Mouse (Mus musculus): Measurements from ENCODE around the gene Tmem231.

Tmem231 gene

DNA sequence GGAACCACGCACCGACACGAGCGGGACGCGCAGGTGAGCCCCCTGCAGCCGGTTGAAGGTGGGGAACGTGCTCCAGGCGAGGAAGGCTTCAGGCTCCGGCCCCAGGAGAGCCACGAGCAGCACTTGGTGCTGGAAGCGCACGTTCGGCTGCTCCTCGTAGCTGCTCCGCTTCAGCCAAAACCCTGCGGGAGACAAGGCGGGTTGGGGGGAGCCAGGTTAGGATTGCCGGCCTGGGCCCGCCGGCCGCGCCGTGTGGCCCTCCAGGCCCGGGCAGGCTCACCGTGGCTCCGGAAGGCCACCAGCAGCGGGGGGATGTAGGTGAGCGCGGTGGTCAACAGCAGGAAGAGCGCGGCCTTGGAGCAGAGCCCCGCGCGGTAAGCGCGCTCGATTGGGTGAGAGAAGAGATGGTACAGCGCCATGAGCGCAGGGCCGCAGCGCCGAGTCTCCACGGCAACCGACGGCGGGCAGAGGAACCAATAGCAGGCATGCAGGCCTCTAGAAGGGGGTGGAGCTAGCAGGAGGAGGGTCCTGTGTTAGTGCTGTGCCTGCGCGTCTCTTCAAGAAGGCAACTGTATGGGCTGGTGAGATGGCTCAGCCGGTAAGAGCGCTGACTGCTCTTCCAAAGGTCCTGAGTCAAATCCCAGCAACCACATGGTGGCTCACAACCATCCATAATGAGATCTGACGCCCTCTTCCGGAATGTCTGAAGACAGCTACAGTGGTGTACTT lies at the start of gene Tmem231:
Gene Tmem231, minus strand, starts transcription at position 534 of the 729 bp plus-strand sequence.
- peak; percentile 28 to 59 for DNase-seq (ENCODE audit: low read depth in 1 of 2, low spot score in 2 of 2)

DNA sequence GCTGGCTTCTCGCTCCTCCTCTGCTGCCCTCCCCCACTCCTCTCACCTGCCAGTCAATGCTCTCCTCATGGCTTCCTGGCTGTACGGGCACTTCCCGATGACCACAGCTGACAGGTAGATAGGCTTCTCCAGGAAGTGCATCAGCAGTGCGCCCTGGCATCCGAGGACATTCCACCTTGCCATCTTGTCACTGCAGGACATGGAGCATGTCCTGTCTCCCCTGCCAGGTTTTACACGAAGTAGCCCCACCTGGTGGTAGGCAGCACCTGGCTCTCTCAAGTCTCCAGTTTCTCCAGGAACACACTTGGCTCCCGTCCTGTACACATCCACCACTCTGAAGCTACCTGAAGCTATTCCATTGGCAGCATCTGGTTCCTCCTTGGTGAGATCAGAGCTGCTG lies 48.4 kb upstream of the Tmem231 start:
- DNase-seq (ENCODE audit: low read depth in 1 of 2, low spot score in 2 of 2), result no peak

DNA sequence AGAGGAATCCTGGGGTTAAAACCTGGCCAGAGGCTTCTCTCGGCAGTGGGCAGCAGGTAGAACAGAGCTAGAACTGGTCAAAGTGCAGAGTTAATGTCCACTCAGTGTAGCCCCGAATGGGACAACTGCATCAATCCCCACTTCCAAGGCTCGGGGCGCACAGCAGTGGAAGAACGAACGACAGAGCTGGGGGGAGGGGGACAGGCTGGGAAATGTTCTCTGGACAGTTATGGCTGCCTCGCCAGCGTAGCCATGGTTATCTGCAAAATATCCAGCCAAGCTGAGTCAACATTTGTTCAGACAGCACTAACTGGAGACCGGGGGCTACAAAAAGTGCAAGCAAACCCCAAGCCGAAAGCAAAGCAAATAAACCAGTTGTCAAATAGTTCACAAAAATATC lies 44.5 kb upstream of the Tmem231 start:
- DNase-seq (ENCODE audit: low read depth in 1 of 2, low spot score in 2 of 2), result no peak

DNA sequence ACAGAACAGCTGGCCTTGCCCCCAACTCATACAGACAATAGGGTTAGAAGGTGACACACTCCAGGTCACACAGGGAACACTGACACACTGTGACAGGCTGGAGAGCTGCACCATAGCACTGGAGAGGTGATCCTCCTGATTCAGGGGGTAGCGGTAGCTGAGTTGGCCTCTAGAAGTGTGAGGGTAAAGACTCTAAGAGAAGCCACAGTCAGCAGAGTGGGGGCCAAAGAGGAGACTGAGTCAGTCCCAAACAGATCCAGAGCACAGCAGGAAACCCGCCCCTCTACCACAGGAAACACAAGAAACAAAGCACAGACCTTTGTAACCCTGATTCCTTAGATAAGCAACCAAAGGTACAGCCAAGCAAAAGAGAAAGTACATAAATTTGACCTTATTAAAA lies 42.6 kb upstream of the Tmem231 start:
- no peak for DNase-seq (ENCODE audit: low read depth in 1 of 2, low spot score in 2 of 2)

DNA sequence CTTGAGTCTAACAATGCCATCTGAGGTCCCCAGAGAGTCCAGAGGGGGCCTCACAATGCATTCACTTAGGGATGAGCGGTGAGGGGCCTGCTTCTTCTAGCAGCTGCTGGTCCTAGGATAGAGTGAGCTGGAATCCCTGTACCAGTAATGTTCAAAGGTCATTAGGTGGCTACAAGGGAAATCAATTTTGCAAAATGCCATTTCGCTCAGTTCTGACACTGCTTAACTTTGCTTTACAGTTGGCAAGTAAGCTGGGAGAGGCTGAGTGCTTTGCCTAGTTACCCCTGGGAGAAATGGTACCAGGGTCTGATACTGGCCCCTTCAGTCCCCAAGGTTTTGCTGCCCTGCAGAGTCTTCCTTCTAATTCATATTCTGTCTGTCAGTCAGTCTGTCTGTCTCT lies 42.0 kb upstream of the Tmem231 start:
- no peak for DNase-seq (ENCODE audit: low read depth in 1 of 2, low spot score in 2 of 2)

DNA sequence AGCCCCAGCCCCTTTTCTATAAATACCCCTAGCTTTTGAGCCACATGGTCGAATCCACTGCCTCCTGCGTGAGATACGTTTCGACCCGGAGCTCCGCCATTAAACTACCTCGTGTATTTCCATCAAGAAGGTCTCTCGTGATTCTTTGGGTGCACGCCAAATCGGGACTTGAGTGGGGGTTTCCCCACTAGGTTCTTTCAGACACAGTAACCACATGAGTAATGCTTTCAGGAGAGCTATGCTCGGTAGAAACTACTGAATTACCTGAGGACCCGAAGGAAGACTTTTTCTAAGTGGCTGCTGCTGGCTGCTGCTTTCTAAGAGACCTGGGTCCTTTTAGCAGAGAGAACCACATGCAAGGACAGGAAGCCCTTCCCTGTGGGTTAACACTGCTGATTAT lies 40.5 kb upstream of the Tmem231 start:
- no peak for DNase-seq (ENCODE audit: low read depth in 1 of 2, low spot score in 2 of 2)

DNA sequence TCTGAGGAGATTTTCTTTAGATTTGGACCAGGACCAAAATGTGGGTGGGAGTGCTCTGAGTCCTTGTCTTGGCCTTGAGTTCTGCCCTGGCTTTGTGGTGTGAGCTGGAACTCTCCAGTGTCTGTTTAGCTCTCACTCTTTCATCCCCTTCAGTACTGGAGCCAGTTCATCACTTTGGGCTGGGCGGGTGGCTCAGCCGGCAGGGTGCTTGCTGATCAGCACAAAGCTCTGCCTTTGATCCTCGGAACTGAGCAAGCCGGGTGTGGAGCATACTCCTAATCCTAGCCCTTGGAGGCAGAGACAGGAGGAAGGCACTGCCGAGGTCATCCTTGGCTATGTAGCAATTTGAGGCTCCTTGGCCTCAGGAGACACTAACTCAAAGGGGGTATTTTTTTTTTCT lies 35.3 kb upstream of the Tmem231 start:
- DNase-seq (ENCODE audit: low read depth in 1 of 2, low spot score in 2 of 2), result no peak

DNA sequence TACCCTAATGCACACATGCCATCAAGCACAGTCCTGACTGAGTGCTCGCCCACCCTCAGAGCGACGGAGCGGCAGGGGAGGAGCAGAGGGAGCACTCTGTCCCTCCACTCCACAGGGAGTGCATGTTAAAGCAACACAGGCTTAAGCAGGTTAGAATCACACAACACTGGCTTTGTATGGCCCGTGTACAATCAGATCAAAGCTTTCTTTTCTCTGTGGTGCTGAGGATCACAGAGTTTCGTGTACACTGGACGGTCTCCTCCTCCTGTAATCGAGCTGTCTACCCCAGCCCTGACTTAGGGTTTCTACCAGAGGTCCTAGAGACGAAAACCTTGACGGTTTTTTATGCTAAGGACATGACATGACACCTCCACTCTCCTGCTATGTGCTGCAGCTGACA lies 34.9 kb upstream of the Tmem231 start:
- DNase-seq (ENCODE audit: low read depth in 1 of 2, low spot score in 2 of 2), result no peak

DNA sequence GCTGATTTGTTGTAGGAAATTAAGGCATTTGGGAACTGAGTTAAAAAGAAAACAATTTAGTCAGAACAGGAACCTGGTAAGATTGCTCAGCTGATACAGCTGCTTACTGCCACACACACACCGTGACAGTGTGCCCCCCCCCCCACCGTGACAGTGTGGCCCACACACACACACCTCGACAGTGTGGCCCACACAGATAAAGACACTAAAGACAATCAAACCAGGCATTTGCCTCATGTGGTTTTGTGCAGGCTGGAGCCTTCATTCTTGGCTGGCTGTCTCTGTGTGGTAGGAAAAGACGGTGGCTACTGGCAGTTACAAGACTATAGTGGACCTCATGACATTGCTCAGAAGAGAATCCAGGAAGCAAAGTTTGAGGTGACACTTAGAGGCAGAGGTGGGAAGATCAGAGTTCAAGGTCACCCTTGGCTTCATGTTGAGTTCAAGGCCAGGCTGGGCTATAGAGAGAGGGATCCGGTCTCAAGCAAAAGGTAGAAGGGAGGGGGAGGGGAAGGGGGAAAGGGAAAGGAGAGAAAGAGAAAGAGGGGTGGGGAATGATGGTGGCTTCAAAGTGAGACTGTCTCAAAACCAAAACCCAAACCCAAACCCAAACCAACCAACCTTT lies 33.7 kb upstream of the Tmem231 start:
- no peak for DNase-seq (ENCODE audit: low read depth in 1 of 2, low spot score in 2 of 2)

DNA sequence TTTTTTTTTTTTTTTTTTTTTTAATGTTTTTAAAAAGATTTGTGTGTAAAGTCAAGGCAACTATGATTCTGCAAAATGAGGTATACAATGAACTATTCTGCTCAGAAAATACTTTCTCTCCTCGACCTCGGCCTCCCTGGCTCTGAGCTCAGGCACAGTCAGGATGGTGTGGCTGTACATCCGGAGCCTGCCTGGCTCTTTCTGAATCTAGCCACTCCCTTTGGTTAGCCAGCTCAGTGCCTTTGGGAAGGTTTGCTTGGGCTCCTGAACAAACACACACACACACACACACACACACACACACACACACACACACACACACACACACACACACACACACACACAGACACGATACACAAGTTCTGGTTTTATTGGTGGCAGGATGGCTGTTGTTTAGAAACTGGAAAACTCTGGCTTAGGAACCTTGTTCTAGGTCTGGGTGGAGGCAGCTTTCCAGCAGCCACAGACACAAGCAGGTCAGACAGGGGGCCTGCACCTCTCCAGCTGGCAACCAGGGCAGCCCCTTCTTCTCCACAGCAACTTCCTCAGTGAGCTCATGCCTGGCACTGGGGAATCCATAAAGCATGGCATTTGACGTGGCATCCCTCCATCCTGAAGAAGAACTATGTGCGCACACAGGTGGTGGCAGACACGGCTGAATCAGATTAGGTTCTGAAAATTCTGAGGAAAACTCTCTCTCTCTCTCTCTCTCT lies 31.3 kb upstream of the Tmem231 start:
- no peak for DNase-seq (ENCODE audit: low read depth in 1 of 2, low spot score in 2 of 2)

DNA sequence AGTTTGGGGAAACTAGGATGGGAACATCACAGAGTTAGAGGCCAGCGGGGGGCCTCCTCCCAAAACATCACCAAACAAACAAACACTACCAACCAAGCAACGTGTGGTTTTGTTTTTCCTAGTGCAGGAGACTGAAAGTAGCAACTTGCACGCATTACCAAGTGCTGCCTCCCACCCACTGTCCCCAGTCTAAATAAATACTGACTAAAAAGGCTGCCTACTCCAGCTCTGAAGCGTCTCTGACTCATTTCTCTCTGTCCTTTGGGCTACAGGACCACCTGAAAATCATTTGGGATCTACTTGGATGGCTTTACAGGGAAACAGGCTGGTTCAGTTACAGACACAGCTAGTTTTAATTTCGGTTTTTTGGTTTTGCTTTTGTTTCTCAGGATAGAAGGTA lies 30.7 kb upstream of the Tmem231 start:
- DNase-seq (ENCODE audit: low read depth in 1 of 2, low spot score in 2 of 2), result no peak

DNA sequence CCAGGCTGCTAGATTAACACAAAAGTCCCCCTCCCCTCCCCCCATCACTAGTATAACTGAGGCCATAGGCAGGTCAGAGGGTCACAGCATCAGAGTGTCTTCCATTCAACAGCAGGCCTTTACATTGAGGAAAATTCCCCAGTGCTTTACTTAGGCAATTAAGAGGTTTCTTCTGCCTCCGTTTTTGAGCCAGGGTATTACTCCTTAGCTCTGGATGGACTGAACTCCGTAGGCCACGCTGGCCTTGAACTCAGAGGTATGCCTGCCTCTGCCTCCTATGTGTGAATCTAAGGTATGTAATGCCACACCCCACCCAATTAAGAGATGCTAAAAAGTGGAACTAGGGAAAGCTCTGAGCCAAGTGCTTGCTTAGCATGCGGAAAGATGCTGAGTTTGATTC lies 29.9 kb upstream of the Tmem231 start:
- DNase-seq (ENCODE audit: low read depth in 1 of 2, low spot score in 2 of 2), result no peak

DNA sequence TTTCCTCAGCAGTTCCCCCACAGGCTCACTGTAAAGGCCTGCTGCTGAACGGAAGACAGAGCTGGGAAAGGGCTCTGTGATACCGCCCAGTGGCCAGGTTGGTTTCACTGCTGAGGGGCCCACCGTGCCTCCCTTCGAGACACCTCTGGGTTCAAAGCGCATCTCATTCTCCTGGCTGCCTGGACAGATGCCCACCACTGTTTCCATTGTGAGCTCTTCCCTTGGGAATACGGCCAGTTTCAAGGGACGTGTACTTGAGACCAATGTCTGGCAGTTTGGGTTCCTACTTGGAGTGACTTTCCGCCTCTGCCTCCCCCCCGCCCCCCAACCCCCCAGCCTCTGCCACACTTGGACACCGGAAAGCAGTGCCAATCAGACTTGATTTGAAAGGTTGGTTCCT lies 29.4 kb upstream of the Tmem231 start:
- DNase-seq (ENCODE audit: low read depth in 1 of 2, low spot score in 2 of 2), result no peak

DNA sequence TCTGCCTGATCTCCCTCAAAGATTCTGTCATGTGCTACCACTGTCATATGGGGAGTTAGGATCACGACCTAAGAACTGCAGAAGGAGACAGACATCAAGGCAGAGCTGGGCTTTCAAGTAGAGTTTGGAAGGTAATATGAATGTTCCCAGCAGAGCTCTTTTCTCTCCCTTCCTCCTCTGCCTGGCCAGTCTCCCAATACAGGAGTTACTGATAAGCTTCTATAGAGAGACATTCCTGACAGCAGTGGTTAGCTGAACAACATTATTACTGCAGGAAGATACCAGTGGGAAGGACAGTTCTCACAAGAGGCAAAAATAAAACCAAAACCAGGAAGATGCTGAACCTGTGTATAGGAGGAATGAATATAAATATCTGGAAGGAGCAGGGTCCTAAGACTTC lies 28.9 kb upstream of the Tmem231 start:
- no peak for DNase-seq (ENCODE audit: low read depth in 1 of 2, low spot score in 2 of 2)

DNA sequence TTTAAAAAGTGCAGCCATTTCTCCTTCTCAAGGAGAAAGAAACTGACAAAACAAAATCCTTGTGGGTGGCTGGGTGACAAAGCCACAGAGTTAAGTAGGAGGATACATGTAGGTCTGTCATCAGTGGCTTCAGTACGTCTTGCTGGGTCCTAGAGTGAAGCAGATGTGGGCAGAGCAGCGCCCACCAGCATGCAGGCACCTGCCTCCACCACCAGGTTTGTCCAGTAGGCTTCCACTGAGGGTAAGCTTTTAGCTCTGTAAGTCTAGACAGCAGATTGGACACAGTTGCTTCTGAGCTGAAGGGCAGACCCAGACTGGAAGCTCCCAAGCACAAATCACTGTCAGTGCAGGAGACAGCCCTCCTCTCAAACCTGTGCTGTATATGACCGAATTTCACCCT lies 27.6 kb upstream of the Tmem231 start:
- DNase-seq (ENCODE audit: low read depth in 1 of 2, low spot score in 2 of 2), result no peak

DNA sequence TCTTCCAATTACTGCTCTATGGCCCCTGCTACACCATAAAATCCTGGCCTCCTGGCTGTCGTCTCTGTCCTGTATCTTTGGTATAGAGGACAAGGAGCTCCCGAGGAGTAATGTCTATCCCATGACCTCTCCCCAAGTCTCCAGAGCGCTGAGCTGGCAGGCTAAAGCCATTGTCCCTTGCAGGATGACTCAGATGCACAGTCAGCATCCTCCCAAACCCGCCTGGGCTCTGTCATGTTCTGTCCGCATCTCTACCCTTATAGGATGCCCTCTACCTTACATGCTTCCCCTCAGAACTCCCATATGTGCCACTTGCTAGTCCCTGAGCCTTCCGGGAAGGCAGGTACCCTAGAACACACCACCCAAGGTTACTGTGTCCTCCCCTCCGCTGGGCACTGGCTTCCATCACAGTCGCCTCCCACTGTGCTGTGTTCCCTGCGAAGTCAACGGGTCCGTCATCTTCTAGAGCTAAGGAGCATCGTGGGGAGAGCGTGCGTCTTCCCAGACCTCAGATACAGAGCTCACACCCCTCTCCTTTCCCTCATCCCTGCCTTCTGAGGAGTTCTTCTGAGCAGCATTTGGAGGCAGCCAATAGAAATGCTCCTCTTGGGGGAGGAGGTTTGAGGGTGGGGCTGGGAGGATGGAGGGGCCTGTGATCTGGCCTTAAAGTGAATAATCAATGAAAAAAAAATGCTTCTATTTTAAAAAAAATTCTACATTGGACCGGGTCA lies 27.1 kb upstream of the Tmem231 start:
- DNase-seq (ENCODE audit: low read depth in 1 of 2, low spot score in 2 of 2), result no peak

DNA sequence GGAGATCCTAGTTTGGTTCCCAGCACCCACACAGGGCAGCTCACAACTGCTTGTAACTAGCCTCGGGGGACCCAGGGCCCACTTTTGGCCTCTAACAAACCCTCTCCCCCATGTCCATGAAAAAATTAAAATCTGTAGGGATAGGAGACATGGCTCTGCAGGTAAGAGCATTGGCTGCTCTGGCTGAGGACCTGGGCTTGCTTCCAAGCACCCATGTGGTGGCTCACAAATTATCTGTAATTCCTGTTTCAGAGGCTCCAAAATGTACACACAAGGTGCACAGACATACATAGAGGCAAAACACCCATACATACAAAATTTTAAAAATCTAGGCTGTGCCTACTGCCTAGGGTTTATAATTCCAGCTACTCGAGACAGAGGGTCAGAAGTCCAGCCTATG lies 23.6 kb upstream of the Tmem231 start:
- no peak for DNase-seq (ENCODE audit: low read depth in 1 of 2, low spot score in 2 of 2)

DNA sequence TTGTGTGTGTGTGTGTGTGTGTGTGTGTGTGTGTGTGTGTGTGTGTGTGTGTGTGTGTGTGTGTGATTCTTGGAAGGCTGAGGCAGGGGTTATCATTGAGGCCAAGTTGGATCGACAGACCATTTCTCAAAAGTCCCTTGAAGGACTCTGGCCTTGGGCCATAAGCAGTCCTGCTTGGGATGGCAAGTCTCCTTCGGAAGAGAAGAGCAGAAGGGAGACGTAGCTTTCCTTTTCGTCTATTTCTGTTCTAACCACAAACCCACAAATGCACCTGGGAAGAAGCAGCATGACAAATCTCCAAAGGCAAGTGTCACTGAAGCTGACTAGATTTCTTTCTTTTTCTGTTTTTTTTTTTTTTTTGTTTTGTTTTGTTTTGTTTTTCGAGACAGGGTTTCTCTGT lies 22.2 kb upstream of the Tmem231 start:
- DNase-seq (ENCODE audit: low read depth in 1 of 2, low spot score in 2 of 2), result no peak

DNA sequence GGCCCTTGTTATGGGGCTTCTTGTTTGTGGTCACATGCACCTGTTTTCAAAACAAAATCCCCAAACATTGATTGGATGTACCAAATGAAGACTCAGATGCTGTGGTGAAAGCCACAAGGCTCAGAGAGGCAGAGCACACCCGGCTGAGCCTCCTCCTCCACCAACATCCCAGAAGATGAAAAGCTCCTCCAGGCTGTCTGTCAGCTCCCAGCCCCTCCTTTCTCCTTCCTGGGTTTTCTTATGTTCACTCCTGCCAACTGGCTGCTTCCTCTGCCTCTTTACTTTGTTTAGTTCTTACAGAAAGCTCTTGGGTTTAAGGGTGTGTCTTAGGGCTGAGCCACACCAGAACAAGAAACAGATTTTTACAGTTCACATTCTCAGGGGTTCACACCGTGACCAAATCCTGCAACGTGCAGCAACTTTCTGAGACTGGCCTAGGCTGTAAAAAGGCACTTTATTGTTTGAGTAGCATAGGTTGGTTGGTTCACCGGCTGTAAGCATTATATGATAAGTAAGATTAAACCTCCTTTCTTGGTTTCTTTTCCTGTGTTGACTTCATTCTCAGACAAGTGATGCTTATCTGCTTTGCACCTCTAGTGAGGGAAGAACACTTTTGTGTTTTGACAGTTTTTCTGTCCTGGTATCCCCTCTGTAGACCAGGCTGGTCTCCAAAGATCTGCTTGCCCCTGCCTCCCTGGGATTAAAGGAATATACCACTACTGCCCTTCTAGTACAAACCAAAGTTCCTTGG lies 21.3 kb upstream of the Tmem231 start:
- no peak for DNase-seq (ENCODE audit: low read depth in 1 of 2, low spot score in 2 of 2)

DNA sequence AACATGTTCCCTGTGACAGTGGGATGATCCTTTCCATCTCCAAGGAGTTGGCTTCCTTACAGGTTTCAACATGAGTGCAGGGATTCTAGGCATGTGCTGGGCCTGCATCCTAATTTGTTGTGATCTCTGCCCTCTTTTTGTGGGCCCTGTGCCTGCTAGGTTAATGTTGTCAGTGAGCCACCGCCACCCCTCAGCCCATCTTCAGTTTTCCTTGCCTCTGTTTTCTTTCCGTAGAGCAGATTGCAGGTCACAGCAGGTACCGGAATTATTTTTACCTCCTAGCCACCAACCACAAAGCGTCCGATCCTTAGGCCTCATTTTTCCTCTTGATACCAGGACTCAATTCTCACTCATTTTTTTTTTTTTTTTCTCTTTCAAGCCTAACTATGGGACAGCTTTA lies 18.3 kb upstream of the Tmem231 start:
- DNase-seq (ENCODE audit: low read depth in 1 of 2, low spot score in 2 of 2), result no peak

DNA sequence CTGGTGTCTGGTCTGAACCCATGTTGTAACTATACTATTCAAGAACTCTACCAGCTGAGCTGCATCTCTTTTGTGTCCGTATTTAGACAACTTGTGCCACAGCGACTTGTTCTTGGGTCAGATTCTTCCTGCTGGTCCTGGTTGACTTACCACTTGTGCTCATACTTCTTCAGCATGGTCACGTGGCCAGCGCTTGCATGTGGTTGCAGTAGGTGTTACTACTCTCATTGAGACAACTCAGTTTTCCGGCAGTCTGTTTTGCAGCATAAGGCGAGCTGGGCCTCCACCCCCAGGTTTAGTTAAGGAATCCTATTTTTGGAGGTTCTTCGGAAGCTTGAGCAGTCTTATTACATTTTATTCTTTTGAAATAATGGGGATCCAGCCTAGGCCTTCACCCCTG lies 17.6 kb upstream of the Tmem231 start:
- DNase-seq (ENCODE audit: low read depth in 1 of 2, low spot score in 2 of 2), result no peak
